Mouse (Mus musculus): ENCODE results near the gene Ptpn21. TPM values are rescaled to one million over a fixed set of nuclear protein-coding genes. Genes with fewer than 3 reads are reported as not detected.

The Ptpn21 gene
- total RNA-seq, 2 experiments from 2014 or later = 25.6 to 30.3 TPM

GRCm38 (mm10) chr12:98724224-98724623 lies 13.0 kb downstream of the Ptpn21 start:
- DNase-seq = no peak

GRCm38 (mm10) chr12:98721030-98721429 lies 16.2 kb downstream of the Ptpn21 start:
- DNase-seq = no peak

GRCm38 (mm10) chr12:98720628-98721027 lies 16.6 kb downstream of the Ptpn21 start:
- no peak for DNase-seq

DNA sequence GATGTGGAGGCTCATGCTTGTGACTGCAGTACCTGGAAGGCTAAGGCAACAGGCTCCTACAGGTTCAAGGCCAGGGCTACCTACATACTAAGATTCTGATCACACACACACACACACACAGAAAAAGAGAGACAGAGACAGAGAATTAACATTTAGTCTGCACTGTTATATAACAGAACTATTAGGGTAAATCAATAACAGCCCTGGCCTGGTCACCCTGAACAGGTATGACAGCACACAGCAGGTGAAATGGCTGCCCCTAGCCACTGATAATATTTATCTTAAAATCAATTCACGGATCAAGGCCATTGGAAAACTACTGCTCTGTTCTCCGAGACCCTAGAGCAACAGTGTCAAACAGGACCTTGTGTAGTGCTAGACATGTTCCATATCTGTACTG lies 21.1 kb downstream of the Ptpn21 start:
- no peak for DNase-seq

GRCm38 (mm10) chr12:98714757-98715156 lies 22.4 kb downstream of the Ptpn21 start:
- DNase-seq = peak in 1 of 2 experiments; percentile 33

- DNase-seq = no peak
Observed at GRCm38 (mm10) chr12:98713621-98714103, 23.5 kb downstream of the Ptpn21 start.

DNA sequence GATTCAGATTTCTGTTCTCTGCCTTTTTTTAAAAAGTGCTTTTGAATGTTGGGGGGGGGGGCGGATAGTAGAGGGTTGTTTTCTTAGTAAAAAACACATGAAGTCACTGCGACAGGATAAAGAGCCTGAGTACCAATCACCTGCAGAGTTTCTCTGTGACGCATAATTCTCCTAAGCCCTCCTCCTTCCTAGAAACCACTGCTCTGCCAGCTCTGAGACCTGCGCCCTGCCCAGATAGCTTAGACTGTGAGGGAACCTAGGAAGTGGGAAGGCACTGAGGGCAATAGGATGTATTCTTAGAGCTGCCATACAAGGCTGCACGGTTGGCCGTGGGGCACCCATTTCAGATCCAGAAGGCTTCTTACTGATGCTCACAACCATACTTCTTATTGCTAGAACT lies 24.4 kb downstream of the Ptpn21 start:
- DNase-seq = no peak

GRCm38 (mm10) chr12:98703961-98704360 lies 33.2 kb downstream of the Ptpn21 start:
- DNase-seq = no peak

GRCm38 (mm10) chr12:98703554-98703953 lies 33.7 kb downstream of the Ptpn21 start:
- no peak for DNase-seq

DNA sequence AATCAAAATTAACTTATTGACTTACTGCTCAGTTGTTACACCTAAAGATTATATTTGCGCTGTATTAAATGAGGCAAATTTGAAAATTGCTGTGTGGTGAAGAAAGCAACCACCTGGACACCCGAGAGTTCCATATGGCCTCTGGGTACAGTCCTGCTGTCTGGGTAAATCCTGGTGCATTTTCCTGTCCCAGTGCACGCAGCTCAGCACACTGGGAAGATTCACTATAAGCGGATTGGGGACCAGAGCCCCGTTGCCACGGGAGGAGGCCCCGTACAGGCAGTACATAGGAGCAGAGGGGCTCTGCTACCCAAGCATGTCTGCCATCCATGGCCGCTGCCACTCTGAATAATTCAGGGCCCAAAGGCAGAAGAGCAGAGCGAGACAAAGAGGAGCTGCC lies 35.6 kb downstream of the Ptpn21 start:
- DNase-seq = no peak

GRCm38 (mm10) chr12:98697202-98697601 lies 40.0 kb downstream of the Ptpn21 start:
- no peak for DNase-seq

DNA sequence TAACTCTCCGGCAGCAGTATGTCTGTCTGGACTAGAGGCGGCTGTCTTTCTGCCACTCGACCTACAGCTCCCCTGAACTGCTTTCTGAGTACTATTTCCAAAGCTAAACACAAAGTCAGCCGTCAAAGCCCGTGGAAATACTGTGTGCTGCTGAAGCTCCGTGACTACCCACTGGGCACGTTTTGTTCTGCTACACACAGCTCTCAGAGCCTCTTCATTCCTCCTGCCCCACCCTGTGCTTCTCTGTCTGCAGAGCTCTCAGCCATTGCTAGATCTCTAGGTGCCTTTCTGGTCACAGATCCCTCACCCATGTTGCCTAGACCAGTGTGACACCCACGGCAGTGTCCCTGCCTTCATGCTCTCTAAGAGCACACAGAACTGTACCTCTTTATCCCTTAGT lies 47.0 kb downstream of the Ptpn21 start:
- no peak for DNase-seq

- no peak for DNase-seq
Observed at GRCm38 (mm10) chr12:98683574-98683973, 53.6 kb downstream of the Ptpn21 start.

DNA sequence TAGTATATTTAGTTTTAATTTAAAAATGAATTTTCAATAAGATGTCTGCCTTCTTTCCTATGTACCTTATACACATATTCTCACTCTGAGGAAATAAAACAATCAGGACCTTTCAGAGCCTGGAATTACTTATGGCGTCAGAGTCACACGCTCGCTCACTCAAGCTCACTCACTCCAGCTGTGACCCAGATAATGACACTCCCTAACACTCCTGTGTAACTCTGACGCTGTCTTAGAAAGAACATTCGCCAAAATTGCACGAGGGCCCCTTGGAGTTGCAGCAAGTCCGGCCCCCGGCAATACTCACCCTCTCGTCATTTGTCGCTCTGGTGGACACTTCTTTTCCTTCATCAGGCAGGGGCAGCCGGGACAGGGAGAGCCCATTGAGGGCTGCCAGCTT lies 54.0 kb downstream of the Ptpn21 start:
- DNase-seq = no peak

DNA sequence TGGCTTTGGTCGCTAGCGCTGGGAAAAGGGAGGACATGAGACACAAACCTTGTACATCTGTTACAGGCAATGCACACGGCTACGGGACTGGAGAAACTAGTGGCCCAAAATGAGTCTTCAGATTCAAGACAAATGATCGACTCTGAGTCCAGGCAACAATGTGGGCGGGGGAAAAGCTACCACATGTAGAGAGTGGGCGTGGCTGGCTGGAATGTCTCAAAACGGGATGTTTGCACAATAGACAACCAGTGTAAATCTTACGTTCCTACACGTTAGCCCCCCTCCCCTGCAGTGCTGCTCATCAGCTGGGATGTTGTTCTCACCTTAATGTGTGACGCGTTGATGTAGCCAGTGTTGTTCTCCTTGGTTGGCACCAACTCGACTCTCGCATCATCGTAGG lies 55.0 kb downstream of the Ptpn21 start:
- no peak for DNase-seq

GRCm38 (mm10) chr12:98679906-98680305 lies 57.3 kb downstream of the Ptpn21 start:
- no peak for DNase-seq

DNA sequence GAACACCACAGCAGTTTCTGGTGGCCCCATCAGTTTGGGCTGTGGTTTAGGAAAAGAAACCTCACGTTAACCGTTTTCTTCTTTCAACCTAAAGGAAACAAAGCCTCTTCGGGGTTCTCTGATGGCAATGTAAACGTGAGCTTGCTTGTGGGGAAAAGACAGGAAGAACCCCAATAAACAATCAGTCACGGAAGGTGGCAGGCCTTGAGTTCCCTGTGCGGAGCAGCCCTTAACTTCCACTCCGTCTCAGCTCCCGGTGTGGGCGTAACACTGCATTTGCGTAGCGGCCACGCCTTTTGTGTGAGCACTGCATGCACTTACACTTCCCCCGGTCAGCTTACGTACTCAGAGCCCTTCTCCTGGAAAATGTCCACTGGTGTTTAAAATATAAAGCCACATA lies 59.9 kb downstream of the Ptpn21 start:
- DNase-seq = no peak

GRCm38 (mm10) chr12:98676861-98677260 lies 60.3 kb downstream of the Ptpn21 start:
- DNase-seq = no peak

DNA sequence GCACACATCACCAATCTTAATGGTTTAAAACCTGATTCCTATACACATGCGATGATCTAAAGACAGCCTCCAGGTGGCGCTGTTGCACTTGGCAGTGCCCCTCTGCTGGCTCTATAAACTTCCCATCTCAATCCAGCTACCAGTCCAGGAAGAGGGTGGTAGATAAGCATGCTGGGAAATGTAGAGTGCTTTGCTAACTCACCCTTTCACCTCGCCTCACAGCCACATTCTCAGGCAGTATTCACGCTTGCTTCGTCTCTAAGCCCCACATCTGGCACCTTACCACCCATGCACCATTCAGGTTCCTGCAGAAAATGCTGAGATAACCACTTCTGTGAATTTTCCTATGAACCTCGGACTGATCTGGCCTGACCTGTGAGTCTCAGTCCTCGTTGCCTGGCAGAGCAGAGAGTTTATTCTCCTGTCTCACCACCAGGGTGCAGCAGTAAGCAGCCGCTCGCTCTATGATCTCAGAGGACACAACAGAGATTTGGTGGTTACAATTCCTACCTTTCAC lies 62.5 kb downstream of the Ptpn21 start:
- DNase-seq = peak; percentile 80 to 87

DNA sequence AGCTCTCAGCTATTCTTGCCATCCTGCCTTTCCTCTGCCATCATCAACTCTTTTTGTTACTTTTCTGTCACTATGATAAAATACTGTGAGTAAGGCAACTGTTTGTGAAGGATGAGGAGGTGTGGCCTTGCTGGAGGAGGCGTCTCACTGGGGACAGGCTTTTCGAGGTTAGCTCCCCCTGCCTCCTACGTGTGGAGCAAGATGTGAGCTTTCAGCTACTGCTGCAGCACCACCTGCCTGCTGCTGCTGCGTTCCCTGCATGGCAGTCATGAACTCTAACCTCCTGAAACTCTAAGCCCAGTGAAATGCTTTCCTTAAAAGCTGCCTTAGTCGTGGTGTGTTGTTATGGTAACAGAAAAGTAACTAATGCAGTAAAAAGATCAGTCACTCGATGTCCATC lies 63.3 kb downstream of the Ptpn21 start:
- no peak for DNase-seq

- DNase-seq = no peak
Observed at GRCm38 (mm10) chr12:98670429-98670828, 66.8 kb downstream of the Ptpn21 start.

- peak; percentile 18 to 26 for DNase-seq
Observed at GRCm38 (mm10) chr12:98669864-98670263, 67.3 kb downstream of the Ptpn21 start.

DNA sequence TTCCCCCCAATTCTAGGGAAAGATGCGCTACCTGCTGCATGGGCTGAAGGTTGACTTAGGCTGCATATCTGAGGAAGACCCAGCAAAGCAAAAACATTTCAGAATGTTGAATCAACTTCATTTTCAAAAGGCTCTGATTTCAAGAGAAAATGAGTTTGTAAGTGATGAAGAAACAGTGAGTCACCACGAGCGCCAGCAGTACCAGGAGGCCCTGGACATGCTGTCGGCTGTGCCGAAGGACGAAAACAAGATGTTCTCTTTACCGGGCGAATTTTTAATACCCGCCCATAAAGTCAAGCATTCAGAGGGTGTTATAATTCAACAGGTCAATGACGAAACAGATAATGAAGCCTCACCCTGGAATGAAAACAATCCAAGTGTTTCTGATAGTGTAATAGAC lies 68.1 kb downstream of the Ptpn21 start:
- no peak for DNase-seq

- DNase-seq = peak; percentile 75 to 79
Observed at GRCm38 (mm10) chr12:98668132-98668814, 68.9 kb downstream of the Ptpn21 start.
